11 mouse cellular contexts compared by ENCODE assay signal in genomic region chr5:139796001-139796620, GRCm38 (mm10). TPM values are rescaled to one million over a fixed set of nuclear protein-coding genes. Genes with fewer than 3 reads are reported as not detected.
DNase-seq lines count a peak whose midpoint lies in the region; ATAC-seq and TF ChIP-seq lines count a peak whose summit lies in the region.
"Had no signal": no experiment of that assay in that cellular context is flagged by ENCODE, and none has a peak within 500 bp of the region (broad histone marks: within the 10 kb centered on the region; RNA-seq: fewer than 3 reads in every experiment).

No protein-coding gene starts in this region.

- peaks cover 52% of the 10 kb centered on the region for H3K4me1 ChIP-seq in lung, embryonic 16.5 days (replicated peaks; ENCODE audit: control insufficient read depth, insufficient read depth, low read length)
- peaks cover 39% of the 10 kb centered on the region for H3K4me1 ChIP-seq in embryonic fibroblast, embryonic 13.5 days (ENCODE audit: control insufficient read depth, insufficient read depth, low read length)
- H3K4me1 ChIP-seq in liver, embryonic 15.5 days (replicated peaks): peaks cover 84% of the 10 kb centered on the region

- H3K27me3 ChIP-seq in lung, embryonic 16.5 days (ENCODE audit: control insufficient read depth, insufficient read depth, low read depth, low read length): no peaks in the 10 kb centered on the region
- H3K27me3 ChIP-seq in liver, embryonic 15.5 days: no peaks in the 10 kb centered on the region

- peak overlapping the region; percentile 100 for H3K27ac ChIP-seq in gastrocnemius, adult 2 months
- peak overlapping the region; percentile 83; the same call in 1 of the 2 replicates for H3K27ac ChIP-seq in lung, embryonic 16.5 days (ENCODE audit: low read length)
- H3K27ac ChIP-seq in embryonic fibroblast, embryonic 13.5 days (ENCODE audit: insufficient read depth, low read length): peak overlapping the region; percentile 70; the same call in 1 of the 2 replicates
- H3K27ac ChIP-seq in liver, embryonic 15.5 days (replicated peaks): peak overlapping the region; percentile 97

- H3K9me3 ChIP-seq in lung, embryonic 16.5 days (ENCODE audit: control insufficient read depth, low read length): no peaks in the 10 kb centered on the region
- no peaks in the 10 kb centered on the region for H3K9me3 ChIP-seq in liver, embryonic 15.5 days (replicated peaks)

- intact Hi-C loops in gastrocnemius, adult 2 months (cut with DNase I): no loop called here
- intact Hi-C loops in left cerebral cortex, postnatal 10 days (cut with DNase I): no loop called here

- peak overlapping the region; percentile 63 for H3K9ac ChIP-seq in lung, embryonic 16.5 days (ENCODE audit: low read length)
- peak overlapping the region; percentile 98; the same call in 1 of the 2 replicates for H3K9ac ChIP-seq in liver, embryonic 15.5 days

- no peak overlapping the region for H3K4me2 ChIP-seq in lung, embryonic 16.5 days (ENCODE audit: low read depth, low read length)
- H3K4me2 ChIP-seq in liver, embryonic 15.5 days: peak overlapping the region; percentile 76

- peak overlapping the region; percentile 75 for H3K4me3 ChIP-seq in gastrocnemius, adult 2 months
- no peak overlapping the region for H3K4me3 ChIP-seq in lung, embryonic 16.5 days (ENCODE audit: low read length)
- no peak overlapping the region for H3K4me3 ChIP-seq in embryonic fibroblast, embryonic 13.5 days (ENCODE audit: insufficient read depth, low read length)
- H3K4me3 ChIP-seq in liver, embryonic 15.5 days (replicated peaks): peak overlapping the region; percentile 99

- 64% methylated on average over 9 of the region's 9 CpGs for WGBS in lung, embryonic 16.5 days
- WGBS in liver, embryonic 15.5 days (ENCODE audit: insufficient replicate concordance): 75% methylated on average over 9 of the region's 9 CpGs

- TF ChIP-seq POLR2A in embryonic fibroblast, embryonic 13.5 days (IDR thresholded peaks at IDR 0.05; ENCODE audit: low read depth, low read length): no peak

- peak; percentile 41 for DNase-seq in gastrocnemius, adult 2 months
- no peak for DNase-seq in gastrocnemius, postnatal 25 days
- DNase-seq in lung, postnatal 36 days: no peak
- no peak for DNase-seq in left cerebral cortex, postnatal 10 days (ENCODE audit: extremely low spot score in 1 of 2, low spot score in 2 of 2)
- DNase-seq in right cerebral cortex, postnatal 10 days (ENCODE audit: low spot score in 2 of 2): no peak
- DNase-seq: left cerebral cortex, postnatal 4 days had no signal

- H3K36me3 ChIP-seq in lung, embryonic 16.5 days (ENCODE audit: control insufficient read depth, insufficient read depth, low read length): peaks cover 12% of the 10 kb centered on the region
- peaks cover 70% of the 10 kb centered on the region for H3K36me3 ChIP-seq in liver, embryonic 15.5 days (replicated peaks)

- no peak for ATAC-seq in lung, embryonic 16.5 days (ENCODE audit: low read depth)
- no peak for ATAC-seq in liver, embryonic 15.5 days (ENCODE audit: insufficient read depth)

- TF ChIP-seq CTCF in gastrocnemius, adult 2 months (IDR thresholded peaks at IDR 0.05): no peak
- no peak for TF ChIP-seq CTCF in embryonic fibroblast, embryonic 13.5 days (IDR thresholded peaks at IDR 0.05; ENCODE audit: borderline replicate concordance, insufficient read depth, low read length)

RNA-seq across cellular contexts. Expression of gene Mafk, which starts 4.8 kb away (rescaled TPM):
- total RNA-seq in gastrocnemius, adult 2 months (2021): 10 to 100 TPM; 14.9 to 23.8 TPM
- total RNA-seq in gastrocnemius, postnatal 25 days (2021): 10 to 100 TPM; 12.9 to 17.5 TPM
- polyA plus RNA-seq in lung, embryonic 16.5 days (2015; fragmentation: Nextera tagmentation; extraction: Ambion mirVana): 15.3 and 16.3 TPM in 2 replicates
- 12.9 and 17.4 TPM in 2 replicates for polyA plus RNA-seq in embryonic fibroblast, embryonic 13.5 days (2011; ENCODE audit: insufficient read length, low read depth, missing spikeins)
- 44.5 and 50.0 TPM in 2 replicates for polyA plus RNA-seq in liver, embryonic 15.5 days (2015; fragmentation: Nextera tagmentation; extraction: Ambion mirVana)
- total RNA-seq in left cerebral cortex, postnatal 10 days (2021): 1 to 10 TPM; 7.0 to 7.8 TPM

RNA-seq across cellular contexts. Expression of gene Ints1, which starts 20.6 kb away (rescaled TPM):
- 10 to 100 TPM; 32.8 to 40.4 TPM for total RNA-seq in gastrocnemius, adult 2 months (2021)
- total RNA-seq in gastrocnemius, postnatal 25 days (2021): 10 to 100 TPM; 25.6 to 32.1 TPM
- 21.9 and 24.6 TPM in 2 replicates for polyA plus RNA-seq in lung, embryonic 16.5 days (2015; fragmentation: Nextera tagmentation; extraction: Ambion mirVana)
- polyA plus RNA-seq in embryonic fibroblast, embryonic 13.5 days (2011; ENCODE audit: insufficient read length, low read depth, missing spikeins): 40.0 and 43.6 TPM in 2 replicates
- polyA plus RNA-seq in liver, embryonic 15.5 days (2015; fragmentation: Nextera tagmentation; extraction: Ambion mirVana): 11.8 and 12.5 TPM in 2 replicates
- 100 to 1,000 TPM in 1 of 2 experiments, 10 to 100 TPM in 1; 93.4 to 106 TPM for total RNA-seq in left cerebral cortex, postnatal 10 days (2021)

RNA-seq across cellular contexts. Expression of gene Tmem184a, which starts 23.6 kb away (rescaled TPM):
- under 1 TPM; 0.87 to 0.95 TPM for total RNA-seq in gastrocnemius, adult 2 months (2021)
- total RNA-seq in gastrocnemius, postnatal 25 days (2021): under 1 TPM; 0.80 to 0.87 TPM
- 13.9 and 14.6 TPM in 2 replicates for polyA plus RNA-seq in lung, embryonic 16.5 days (2015; fragmentation: Nextera tagmentation; extraction: Ambion mirVana)
- polyA plus RNA-seq in embryonic fibroblast, embryonic 13.5 days (2011; ENCODE audit: insufficient read length, low read depth, missing spikeins): not detected in 2 replicates
- polyA plus RNA-seq in liver, embryonic 15.5 days (2015; fragmentation: Nextera tagmentation; extraction: Ambion mirVana): 0.68 and 1.2 TPM in 2 replicates
- total RNA-seq in left cerebral cortex, postnatal 10 days (2021): under 1 TPM in 1 of 2 experiments, not detected in 1; 0.43 TPM

RNA-seq across cellular contexts. Expression of gene Gm26938, which starts 30.1 kb away (rescaled TPM):
- not detected for total RNA-seq in gastrocnemius, adult 2 months (2021)
- total RNA-seq in gastrocnemius, postnatal 25 days (2021): not detected
- not detected in 2 replicates for polyA plus RNA-seq in lung, embryonic 16.5 days (2015; fragmentation: Nextera tagmentation; extraction: Ambion mirVana)
- polyA plus RNA-seq in embryonic fibroblast, embryonic 13.5 days (2011; ENCODE audit: insufficient read length, low read depth, missing spikeins): not detected in 2 replicates
- not detected in 2 replicates for polyA plus RNA-seq in liver, embryonic 15.5 days (2015; fragmentation: Nextera tagmentation; extraction: Ambion mirVana)
- total RNA-seq in left cerebral cortex, postnatal 10 days (2021): not detected
- total RNA-seq: adrenal gland, adult 8-10 months; hematopoietic stem cell, adult 5-6 weeks; left cerebral cortex, postnatal 4 days had no signal

RNA-seq across cellular contexts. Expression of gene Psmg3, which starts 30.6 kb away (rescaled TPM):
- 10 to 100 TPM in 1 of 2 experiments, 1 to 10 TPM in 1; 7.7 to 10.6 TPM for total RNA-seq in gastrocnemius, adult 2 months (2021)
- 1 to 10 TPM; 7.4 to 9.2 TPM for total RNA-seq in gastrocnemius, postnatal 25 days (2021)
- polyA plus RNA-seq in lung, embryonic 16.5 days (2015; fragmentation: Nextera tagmentation; extraction: Ambion mirVana): 69.5 and 75.9 TPM in 2 replicates
- polyA plus RNA-seq in embryonic fibroblast, embryonic 13.5 days (2011; ENCODE audit: insufficient read length, low read depth, missing spikeins): 15.3 and 15.8 TPM in 2 replicates
- polyA plus RNA-seq in liver, embryonic 15.5 days (2015; fragmentation: Nextera tagmentation; extraction: Ambion mirVana): 41.4 and 42.3 TPM in 2 replicates
- total RNA-seq in left cerebral cortex, postnatal 10 days (2021): 10 to 100 TPM; 18.3 to 18.4 TPM

Comparison
In these comparisons a context has a peak if more than half of its experiments do, and no peak if none do; other contexts are left out.
1. H3K4me3 ChIP-seq: peak in gastrocnemius, adult 2 months (single experiment) and liver, embryonic 15.5 days (single experiment); none in lung, embryonic 16.5 days (single experiment) and embryonic fibroblast, embryonic 13.5 days (single experiment).
2. Peak in every context shown above with its lines, with median percentiles within 50 percentile points of each other: H3K27ac ChIP-seq.